Mouse (Mus musculus) brown adipose tissue, adult 24 weeks (tissue): Measurements from ENCODE around the gene Prkd2. TPM values are rescaled to one million over a fixed set of nuclear protein-coding genes. Genes with fewer than 3 reads are reported as not detected.
A peak's percentile ranks its signal among the peaks of the same experiment; 100 is the strongest.

Experiments used
- H3K27ac ChIP-seq: fragments of 200-500 bp; replicated peaks from 2 replicates; pipeline ENCODE4 v1.5.1; 2012; ENCODE audit warnings: low read depth, mild to moderate bottlenecking, low read length
- H3K4me1 ChIP-seq: fragments of 200-500 bp; 2 replicates; pipeline ENCODE4 v1.6.1; 2012; ENCODE audit warnings: low read length, mixed read lengths; ENCODE audit not compliant: control insufficient read depth, insufficient read depth, insufficient read length
- H3K4me3 ChIP-seq: fragments of 200-500 bp; 2 replicates; pipeline ENCODE4 v1.5.1; 2012; ENCODE audit warnings: low read depth, mild to moderate bottlenecking, low read length, moderate library complexity; ENCODE audit not compliant: insufficient read depth
- polyA plus RNA-seq: library from polyadenylated mRNA; stranded (reverse); fragments of >200 nt; gene quantifications from 2 replicates; pipeline ENCODE4 v1.2.4, GENCODE M21; 2012; ENCODE audit not compliant: missing spikeins, insufficient read depth, insufficient read length

Gene Prkd2
- polyA plus RNA-seq, 1 experiment = 11.3 TPM

GRCm38 (mm10) chr7:16817693-16818092 is 25.0 kb upstream of the Prkd2 start:
- peak overlapping the region; percentile 70 for H3K4me3 ChIP-seq
- H3K4me1 ChIP-seq = peaks cover 20% of the 10 kb centered on the region
- H3K27ac ChIP-seq = no peak overlapping the region

GRCm38 (mm10) chr7:16819794-16820193 is 22.9 kb upstream of the Prkd2 start:
- no peak overlapping the region for H3K27ac ChIP-seq
- H3K4me1 ChIP-seq = peaks cover 20% of the 10 kb centered on the region

GRCm38 (mm10) chr7:16820271-16820763 is 22.4 kb upstream of the Prkd2 start:
- Histone ChIP-seq H3K27ac (no peak overlapping the region), H3K4me3 (no peak overlapping the region), H3K4me1 (peaks cover 20% of the 10 kb centered on the region)

More at GRCm38 (mm10) chr7:16819794-16820193, 22.9 kb upstream of the Prkd2 start:
- H3K4me3 ChIP-seq = no peak overlapping the region

DNA sequence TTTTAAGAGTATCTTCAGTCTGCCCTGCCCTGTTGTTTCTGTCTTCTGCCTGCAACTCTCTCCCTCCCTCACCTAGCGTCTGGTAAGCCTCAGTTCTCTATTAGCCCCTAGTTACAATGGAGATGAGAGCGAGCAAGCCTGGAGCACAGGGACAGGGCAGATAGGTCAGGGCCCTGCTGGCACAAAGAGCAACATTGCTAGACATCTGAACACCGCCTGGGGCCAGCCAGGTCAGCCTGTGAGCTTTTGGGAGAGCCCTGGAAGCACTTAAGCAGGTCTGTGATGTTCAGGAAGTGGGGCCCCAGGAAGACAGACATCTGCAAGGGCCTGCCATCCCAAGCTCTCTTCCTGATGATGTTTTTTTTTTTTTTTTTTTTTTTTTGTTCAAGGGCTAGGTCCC is 21.6 kb upstream of the Prkd2 start:
- Histone ChIP-seq H3K4me3 (no peak overlapping the region), H3K27ac (no peak overlapping the region; the same call in 1 of the 2 replicates), H3K4me1 (peaks cover 20% of the 10 kb centered on the region)

GRCm38 (mm10) chr7:16821669-16822101 is 21.0 kb upstream of the Prkd2 start:
- Histone ChIP-seq H3K27ac (no peak overlapping the region), H3K4me3 (no peak overlapping the region), H3K4me1 (peaks cover 20% of the 10 kb centered on the region)

DNA sequence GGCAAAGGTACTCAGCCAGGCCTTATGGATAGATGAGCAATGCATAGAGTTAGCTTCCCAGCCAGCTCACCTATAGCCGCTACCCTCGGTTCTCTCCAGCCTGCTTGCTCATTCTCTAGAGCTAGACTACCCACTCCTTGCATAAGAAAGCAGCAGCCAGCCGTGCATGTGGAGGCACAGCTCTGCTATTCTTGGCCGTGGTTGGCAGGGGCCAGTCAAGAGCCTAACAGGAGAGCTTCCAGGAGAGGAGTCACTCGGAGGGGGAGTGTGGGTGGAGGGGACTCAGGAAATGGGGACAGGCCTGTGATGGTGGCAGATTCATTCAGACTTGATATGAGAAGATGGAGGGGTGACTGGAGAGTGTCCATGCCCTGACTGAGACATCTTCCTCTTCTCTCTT is 19.0 kb upstream of the Prkd2 start:
- no peak overlapping the region for H3K27ac ChIP-seq
- peaks cover 16% of the 10 kb centered on the region for H3K4me1 ChIP-seq

GRCm38 (mm10) chr7:16825785-16826184 is 16.9 kb upstream of the Prkd2 start:
- H3K4me1 ChIP-seq = peaks cover 15% of the 10 kb centered on the region
- H3K4me3 ChIP-seq = no peak overlapping the region

More for the DNA sequence above, 19.0 kb upstream of the Prkd2 start:
- H3K4me3 ChIP-seq = no peak overlapping the region

GRCm38 (mm10) chr7:16826571-16826970 is 16.1 kb upstream of the Prkd2 start:
- no peak overlapping the region for H3K4me3 ChIP-seq
- peak overlapping the region; percentile 21; the same call in 1 of the 2 replicates for H3K27ac ChIP-seq
- peaks cover 8% of the 10 kb centered on the region for H3K4me1 ChIP-seq

More at GRCm38 (mm10) chr7:16825785-16826184, 16.9 kb upstream of the Prkd2 start:
- no peak overlapping the region for H3K27ac ChIP-seq

DNA sequence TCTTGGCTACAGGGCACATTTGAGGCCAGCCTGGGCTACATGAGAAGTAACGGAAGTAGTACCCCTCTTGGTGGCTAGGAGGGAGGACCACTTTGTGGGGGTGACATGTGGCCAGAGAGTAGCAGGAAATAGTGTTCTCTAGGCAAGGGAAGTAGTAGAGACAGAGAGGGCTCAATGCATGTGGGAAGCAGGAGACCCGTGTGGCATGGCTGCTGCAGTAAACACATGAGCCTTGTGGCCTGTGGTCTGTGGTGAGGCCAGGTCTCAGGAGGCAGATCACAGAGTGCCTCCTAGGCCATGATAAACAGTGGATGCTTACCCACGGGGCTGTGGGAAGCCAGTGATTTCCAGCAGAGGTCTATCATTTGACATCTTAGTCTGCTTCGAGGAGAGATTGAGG is 15.4 kb upstream of the Prkd2 start:
- Histone ChIP-seq H3K4me3 (no peak overlapping the region), H3K27ac (peak overlapping the region; percentile 21), H3K4me1 (peaks cover 4% of the 10 kb centered on the region; the same call in 1 of the 2 replicates)

DNA sequence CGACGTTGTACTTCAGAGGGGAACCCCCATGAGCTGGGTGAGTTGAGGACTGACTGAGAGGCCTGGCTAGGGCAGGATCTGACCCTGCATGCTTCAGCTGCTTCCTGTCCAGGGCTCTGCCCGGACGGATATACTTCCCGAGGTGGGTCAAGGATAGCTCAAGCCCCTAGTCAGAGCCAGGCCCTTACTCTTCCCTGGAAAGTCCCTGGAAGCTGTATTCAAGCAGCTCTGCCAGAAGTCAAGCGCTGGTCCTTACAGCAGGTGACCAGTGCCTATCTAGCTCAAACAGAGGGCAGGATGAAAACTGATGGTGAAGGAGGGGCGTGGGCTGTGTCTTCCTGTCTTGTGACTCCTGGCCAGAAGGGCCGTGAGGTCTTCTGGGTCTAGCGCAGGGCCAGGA is 12.3 kb upstream of the Prkd2 start:
- H3K27ac ChIP-seq = peak overlapping the region; percentile 61
- peaks cover 4% of the 10 kb centered on the region; the same call in 1 of the 2 replicates for H3K4me1 ChIP-seq

GRCm38 (mm10) chr7:16837916-16838803 is 4.5 kb upstream of the Prkd2 start:
- H3K4me1 ChIP-seq = peaks cover 4% of the 10 kb centered on the region
- H3K4me3 ChIP-seq = no peak overlapping the region
- no peak overlapping the region for H3K27ac ChIP-seq

More for the DNA sequence above, 12.3 kb upstream of the Prkd2 start:
- H3K4me3 ChIP-seq = peak overlapping the region; percentile 22

DNA sequence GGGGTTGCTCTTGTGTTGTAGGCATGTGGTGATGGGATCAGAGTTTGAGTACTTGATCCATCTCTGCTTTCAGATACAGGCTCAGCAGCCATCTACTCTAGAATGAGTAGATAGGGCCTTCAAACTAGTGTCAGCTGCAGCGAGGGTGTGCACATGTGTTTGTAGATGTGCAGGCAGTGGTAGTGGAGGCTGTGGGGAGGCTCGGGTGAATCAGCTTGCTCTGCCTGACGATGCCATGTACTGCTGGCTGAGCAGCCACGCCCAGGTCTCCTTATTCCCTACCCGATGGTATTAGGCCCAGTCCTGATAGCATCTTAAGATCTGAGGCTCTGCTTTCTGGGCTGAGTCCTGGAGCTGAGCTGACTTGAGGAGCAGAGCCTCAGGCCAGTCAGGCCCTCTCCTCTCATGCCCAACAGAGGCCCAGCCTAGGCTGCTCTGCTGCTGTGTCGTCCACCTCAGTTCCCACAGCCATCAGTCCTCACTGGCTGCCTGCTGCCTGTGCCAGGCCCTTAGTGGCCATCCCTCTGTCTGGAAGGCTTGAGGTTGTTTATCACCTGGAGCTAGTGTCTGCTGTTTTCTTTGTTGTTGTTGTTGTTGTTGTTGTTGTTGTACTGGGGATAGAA is 3.8 kb upstream of the Prkd2 start:
- Histone ChIP-seq H3K27ac (no peak overlapping the region), H3K4me1 (peaks cover 4% of the 10 kb centered on the region), H3K4me3 (no peak overlapping the region)

DNA sequence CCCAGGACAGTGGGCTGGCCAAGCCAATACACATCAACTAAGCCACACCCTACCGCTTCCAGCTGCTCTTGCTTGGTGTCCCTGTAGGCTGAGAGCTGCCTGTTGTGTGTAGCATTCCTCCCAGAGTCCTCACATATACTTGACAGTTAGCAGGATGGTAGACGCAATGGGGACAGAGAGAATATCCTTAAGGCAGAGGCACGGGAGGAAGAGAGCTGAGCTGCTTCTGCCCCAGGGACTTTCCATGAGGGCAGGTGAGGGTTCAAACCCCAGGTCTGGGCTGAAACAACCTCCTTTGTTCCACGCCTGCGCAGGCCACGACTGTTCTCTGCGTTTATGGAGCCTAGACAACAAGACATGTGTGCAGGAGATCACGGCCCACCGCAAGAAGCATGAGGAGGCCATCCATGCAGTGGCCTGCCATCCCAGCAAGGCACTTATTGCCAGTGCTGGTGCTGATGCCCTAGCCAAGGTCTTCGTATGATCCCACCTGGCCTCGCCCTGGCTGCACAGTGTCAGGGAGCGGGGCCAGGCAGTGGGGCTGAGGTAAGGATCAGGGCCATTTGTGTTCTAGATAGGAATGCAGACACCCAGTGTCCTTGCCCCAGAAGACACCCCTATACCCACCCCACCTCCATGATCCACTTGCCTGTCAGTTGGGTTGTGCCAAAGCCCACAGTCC is 3.1 kb upstream of the Prkd2 start:
- Histone ChIP-seq H3K4me3 (no peak overlapping the region), H3K27ac (no peak overlapping the region), H3K4me1 (peaks cover 4% of the 10 kb centered on the region)

- H3K4me3 ChIP-seq = no peak overlapping the region
- H3K27ac ChIP-seq = no peak overlapping the region
- peaks cover 4% of the 10 kb centered on the region for H3K4me1 ChIP-seq
These were observed 2.6 kb upstream of the Prkd2 start for GRCm38 (mm10) chr7:16840109-16840491.

GRCm38 (mm10) chr7:16841078-16841477 is 1.6 kb upstream of the Prkd2 start:
- Histone ChIP-seq H3K27ac (peak overlapping the region; percentile 92), H3K4me3 (no peak overlapping the region), H3K4me1 (peaks cover 4% of the 10 kb centered on the region)
